Mouse (Mus musculus): ENCODE measurements around the gene Sfxn1. TPM values are rescaled to one million over a fixed set of nuclear protein-coding genes. Genes with fewer than 3 reads are reported as not detected.

Gene Sfxn1
- polyA plus RNA-seq, 1 experiment from 2014 or later, result 21.0 TPM

- ATAC-seq (replicated peaks; ENCODE audit: insufficient number of reproducible peaks, insufficient read depth, low FRiP score, low read depth), result no peak
- no peak overlapping the region for H3K4me3 ChIP-seq
- 20% methylated on average over 5 of the region's 5 CpGs for WGBS
- H3K4me2 ChIP-seq, result no peak overlapping the region
- no peaks in the 10 kb centered on the region for H3K27me3 ChIP-seq
- no peak overlapping the region for H3K9ac ChIP-seq
- no peaks in the 10 kb centered on the region for H3K36me3 ChIP-seq
- no peaks in the 10 kb centered on the region for H3K9me3 ChIP-seq (replicated peaks)
- peaks cover 6% of the 10 kb centered on the region; the same call in 1 of the 2 replicates for H3K4me1 ChIP-seq (replicated peaks)
- no peak overlapping the region for H3K27ac ChIP-seq
Measured at GRCm38 (mm10) chr13:54143788-54144187, 72.1 kb downstream of the Sfxn1 start.

GRCm38 (mm10) chr13:54144624-54145023 lies 73.0 kb downstream of the Sfxn1 start:
- no peaks in the 10 kb centered on the region for H3K27me3 ChIP-seq
- peaks cover 6% of the 10 kb centered on the region; the same call in 1 of the 2 replicates for H3K4me1 ChIP-seq (replicated peaks)
- no peak overlapping the region for H3K27ac ChIP-seq
- H3K9ac ChIP-seq, result no peak overlapping the region
- H3K36me3 ChIP-seq, result no peaks in the 10 kb centered on the region
- WGBS, result 75% methylated on average over 5 of the region's 5 CpGs
- no peak overlapping the region for H3K4me3 ChIP-seq
- no peaks in the 10 kb centered on the region for H3K9me3 ChIP-seq (replicated peaks)
- no peak overlapping the region for H3K4me2 ChIP-seq
- ATAC-seq (replicated peaks; ENCODE audit: insufficient number of reproducible peaks, insufficient read depth, low FRiP score, low read depth), result no peak

- Histone ChIP-seq H3K36me3 (no peaks in the 10 kb centered on the region), H3K9ac (no peak overlapping the region), H3K9me3 (replicated peaks) (no peaks in the 10 kb centered on the region), H3K4me3 (no peak overlapping the region), H3K27me3 (no peaks in the 10 kb centered on the region), H3K27ac (no peak overlapping the region), H3K4me2 (no peak overlapping the region), H3K4me1 (replicated peaks) (peaks cover 6% of the 10 kb centered on the region; the same call in 1 of the 2 replicates)
- no peak for ATAC-seq (replicated peaks; ENCODE audit: insufficient number of reproducible peaks, insufficient read depth, low FRiP score, low read depth)
- 77% methylated on average over 1 of the region's 1 CpGs for WGBS
Measured at GRCm38 (mm10) chr13:54147328-54147727, 75.7 kb downstream of the Sfxn1 start.

DNA sequence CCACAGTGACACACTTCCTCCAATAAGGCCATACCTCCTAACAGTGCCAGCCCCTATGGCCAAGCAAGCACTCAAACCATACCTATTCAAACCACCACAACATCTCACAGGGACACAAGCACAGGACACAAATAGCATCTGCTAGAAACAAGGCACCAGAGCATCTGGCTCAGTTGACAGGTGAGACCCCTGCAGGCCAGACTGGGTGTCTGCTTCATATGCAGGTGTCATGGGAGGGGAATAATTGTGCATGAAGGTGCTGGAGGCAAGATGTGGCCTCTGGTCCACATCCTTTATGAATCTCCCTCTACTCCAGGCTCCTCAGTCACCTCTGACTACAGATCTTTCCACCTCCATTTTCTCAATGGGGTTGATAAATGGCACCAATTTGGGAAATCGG lies 80.8 kb downstream of the Sfxn1 start:
- WGBS, result 77% methylated on average over 1 of the region's 1 CpGs
- no peak for ATAC-seq (replicated peaks; ENCODE audit: insufficient number of reproducible peaks, insufficient read depth, low FRiP score, low read depth)

DNA sequence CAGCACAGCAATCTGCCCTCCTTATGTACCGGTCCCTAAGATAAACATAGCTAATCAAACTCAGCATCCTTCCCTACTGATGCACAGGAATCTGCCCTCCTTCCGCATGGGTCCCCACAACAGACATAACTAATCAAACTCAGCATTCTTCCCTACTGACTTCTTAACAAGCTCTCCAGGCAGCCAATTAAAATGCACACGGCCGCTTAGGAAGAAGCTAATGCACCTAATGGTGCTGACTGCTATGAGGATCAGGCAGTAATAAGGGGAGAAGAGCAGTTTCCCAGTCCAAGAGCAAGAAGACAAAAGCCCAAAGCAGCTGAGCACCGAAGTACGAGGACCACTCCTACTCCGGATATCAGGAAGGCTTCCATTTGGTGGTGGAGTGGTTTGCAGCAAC lies 81.2 kb downstream of the Sfxn1 start:
- Histone ChIP-seq H3K4me3 (no peak overlapping the region), H3K27me3 (no peaks in the 10 kb centered on the region), H3K36me3 (no peaks in the 10 kb centered on the region), H3K9me3 (replicated peaks) (no peaks in the 10 kb centered on the region), H3K4me1 (replicated peaks) (peaks cover 4% of the 10 kb centered on the region), H3K4me2 (no peak overlapping the region), H3K27ac (no peak overlapping the region), H3K9ac (no peak overlapping the region)
- ATAC-seq (replicated peaks; ENCODE audit: insufficient number of reproducible peaks, insufficient read depth, low FRiP score, low read depth), result no peak
- 57% methylated on average over 7 of the region's 7 CpGs for WGBS

More for the DNA sequence above, 80.8 kb downstream of the Sfxn1 start:
- Histone ChIP-seq H3K9me3 (replicated peaks) (no peaks in the 10 kb centered on the region), H3K4me2 (no peak overlapping the region), H3K9ac (no peak overlapping the region), H3K4me3 (no peak overlapping the region), H3K27ac (no peak overlapping the region), H3K36me3 (no peaks in the 10 kb centered on the region), H3K27me3 (no peaks in the 10 kb centered on the region), H3K4me1 (replicated peaks) (peaks cover 4% of the 10 kb centered on the region)

GRCm38 (mm10) chr13:54153672-54154218 lies 82.1 kb downstream of the Sfxn1 start:
- ATAC-seq (replicated peaks; ENCODE audit: insufficient number of reproducible peaks, insufficient read depth, low FRiP score, low read depth), result no peak; the same call in 1 of the 2 replicates
- Histone ChIP-seq H3K9ac (no peak overlapping the region), H3K4me1 (replicated peaks) (peaks cover 4% of the 10 kb centered on the region), H3K4me3 (no peak overlapping the region), H3K36me3 (no peaks in the 10 kb centered on the region), H3K27ac (no peak overlapping the region), H3K27me3 (no peaks in the 10 kb centered on the region), H3K4me2 (no peak overlapping the region), H3K9me3 (replicated peaks) (no peaks in the 10 kb centered on the region)
- 20% methylated on average over 9 of the region's 9 CpGs for WGBS

DNA sequence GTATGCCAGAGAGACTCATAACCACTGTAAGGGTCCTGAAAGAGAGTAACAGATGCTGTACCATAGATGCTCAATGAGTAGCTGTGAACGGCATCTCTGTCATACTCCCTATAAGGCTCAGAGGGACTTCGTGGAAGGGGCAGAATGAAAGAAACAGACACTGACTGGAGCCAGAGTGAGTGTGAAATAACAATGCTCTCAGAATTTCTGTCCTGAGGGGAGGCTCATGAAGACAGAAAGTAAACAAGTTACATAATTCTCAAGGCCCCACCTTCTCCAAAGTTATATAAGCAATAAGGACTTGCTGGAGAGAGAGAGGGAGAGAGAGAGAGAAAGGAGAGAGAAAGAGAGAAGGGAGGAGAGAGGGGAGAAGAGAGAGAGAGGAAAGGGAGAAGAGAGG lies 84.2 kb downstream of the Sfxn1 start:
- no peak for ATAC-seq (replicated peaks; ENCODE audit: insufficient number of reproducible peaks, insufficient read depth, low FRiP score, low read depth)

More for the DNA sequence above, 84.2 kb downstream of the Sfxn1 start:
- whole genome bisulfite sequencing, result 82% methylated on average over 2 of the region's 2 CpGs
- H3K9me3 ChIP-seq (replicated peaks), result no peaks in the 10 kb centered on the region
- H3K27me3 ChIP-seq, result 0 out of 2 replicates have a peak, but pooled peaks cover 4% of the 10 kb centered on the region
- no peak overlapping the region for H3K27ac ChIP-seq
- peaks cover 4% of the 10 kb centered on the region for H3K4me1 ChIP-seq (replicated peaks)
- H3K4me3 ChIP-seq, result no peak overlapping the region
- H3K36me3 ChIP-seq, result no peaks in the 10 kb centered on the region
- H3K9ac ChIP-seq, result no peak overlapping the region
- H3K4me2 ChIP-seq, result no peak overlapping the region

Other genes with a start within 250 kb of the Sfxn1 start
- 0.05 and 0.08 TPM in 2 replicates for gene Drd1, start 16.2 kb upstream of the Sfxn1 start, polyA plus RNA-seq (2015; fragmentation: Nextera tagmentation; extraction: Ambion mirVana)
- 0.04 and 0.14 TPM in 2 replicates for gene Hrh2, start 120.3 kb downstream of the Sfxn1 start, polyA plus RNA-seq (2015; fragmentation: Nextera tagmentation; extraction: Ambion mirVana)

All from heart, embryonic 15.5 days (tissue).